8 mouse cellular contexts compared by ENCODE assay signal in genomic region chr9:20740407-20740806, GRCm38 (mm10). TPM values are rescaled to one million over a fixed set of nuclear protein-coding genes. Genes with fewer than 3 reads are reported as not detected.
A peak's percentile ranks its signal among the peaks of the same experiment; 100 is the strongest.
DNase-seq lines count a peak whose midpoint lies in the region; ATAC-seq and TF ChIP-seq lines count a peak whose summit lies in the region.

No protein-coding gene starts in this region.

- no peaks in the 10 kb centered on the region for H3K9me3 ChIP-seq in embryonic facial prominence, embryonic 13.5 days
- no peaks in the 10 kb centered on the region; the same call in 1 of the 2 replicates for H3K9me3 ChIP-seq in limb, embryonic 12.5 days
- no peaks in the 10 kb centered on the region for H3K9me3 ChIP-seq in midbrain, postnatal 0 days (ENCODE audit: low read length)

- H3K9ac ChIP-seq in embryonic facial prominence, embryonic 13.5 days: no peak overlapping the region
- H3K9ac ChIP-seq in limb, embryonic 12.5 days (replicated peaks): no peak overlapping the region
- H3K9ac ChIP-seq in midbrain, postnatal 0 days (replicated peaks; ENCODE audit: low read length, poor library complexity, severe bottlenecking): no peak overlapping the region

- no peaks in the 10 kb centered on the region for H3K36me3 ChIP-seq in embryonic facial prominence, embryonic 13.5 days
- no peaks in the 10 kb centered on the region for H3K36me3 ChIP-seq in limb, embryonic 12.5 days
- H3K36me3 ChIP-seq in midbrain, postnatal 0 days (ENCODE audit: insufficient read depth, low read length): no peaks in the 10 kb centered on the region; the same call in 1 of the 2 replicates

- peaks cover 15% of the 10 kb centered on the region for H3K4me1 ChIP-seq in embryonic facial prominence, embryonic 13.5 days
- H3K4me1 ChIP-seq in limb, embryonic 12.5 days (replicated peaks): peaks cover 5% of the 10 kb centered on the region; the same call in 1 of the 2 replicates
- no peaks in the 10 kb centered on the region for H3K4me1 ChIP-seq in midbrain, postnatal 0 days (ENCODE audit: insufficient read depth, low read length)

- peaks cover 32% of the 10 kb centered on the region for H3K27me3 ChIP-seq in embryonic facial prominence, embryonic 13.5 days
- peaks cover 49% of the 10 kb centered on the region for H3K27me3 ChIP-seq in limb, embryonic 12.5 days
- H3K27me3 ChIP-seq in midbrain, postnatal 0 days (ENCODE audit: insufficient read depth, low read length): no peaks in the 10 kb centered on the region

- WGBS in embryonic facial prominence, embryonic 13.5 days: 3% methylated on average over 12 of the region's 12 CpGs
- 3% methylated on average over 12 of the region's 12 CpGs for WGBS in limb, embryonic 12.5 days
- 2% methylated on average over 12 of the region's 12 CpGs for WGBS in midbrain, postnatal 0 days

- peak; percentile 59 for ATAC-seq in embryonic facial prominence, embryonic 13.5 days (ENCODE audit: insufficient number of reproducible peaks, insufficient read depth, low FRiP score, low TSS enrichment, low read depth)
- ATAC-seq in limb, embryonic 12.5 days (ENCODE audit: insufficient number of reproducible peaks, insufficient read depth, low FRiP score, low TSS enrichment, low read depth): peak; percentile 69; the same call in 1 of the 2 replicates
- ATAC-seq in midbrain, postnatal 0 days (ENCODE audit: low FRiP score): peak; percentile 53

- H3K4me2 ChIP-seq in embryonic facial prominence, embryonic 13.5 days: peak overlapping the region; percentile 53
- peak overlapping the region; percentile 42 for H3K4me2 ChIP-seq in limb, embryonic 12.5 days
- H3K4me2 ChIP-seq in midbrain, postnatal 0 days (ENCODE audit: low read depth, low read length, poor library complexity, severe bottlenecking): no peak overlapping the region

- peak; percentile 95 for TF ChIP-seq CTCF in midbrain, postnatal 0 days (IDR thresholded peaks at IDR 0.05)

- peak overlapping the region; percentile 26 for H3K4me3 ChIP-seq in embryonic facial prominence, embryonic 13.5 days
- H3K4me3 ChIP-seq in limb, embryonic 12.5 days (replicated peaks): 0 out of 2 replicates have a peak overlapping the region, but pooled peaks have one; percentile 3
- no peak overlapping the region for H3K4me3 ChIP-seq in midbrain, postnatal 0 days (ENCODE audit: low read depth, low read length)

- DNase-seq in 416B (ENCODE audit: low read depth): peak; percentile 82
- DNase-seq in adrenal gland, postnatal 25 days: peak; percentile 83
- DNase-seq in heart, adult 18-20 months: peak; percentile 82 to 92
- peak; percentile 77 to 87 for DNase-seq in kidney, adult 8-10 months
- DNase-seq in midbrain, postnatal 0 days (ENCODE audit: low spot score): peak; percentile 82
- peak; percentile 64 to 81 for DNase-seq in spleen, postnatal 10 days (ENCODE audit: low spot score in 2 of 2)

- no peak overlapping the region for H3K27ac ChIP-seq in embryonic facial prominence, embryonic 13.5 days
- no peak overlapping the region for H3K27ac ChIP-seq in limb, embryonic 12.5 days
- no peak overlapping the region for H3K27ac ChIP-seq in midbrain, postnatal 0 days (ENCODE audit: low read depth, low read length)

RNA-seq across cellular contexts. Expression of gene Olfm2, which starts 5.7 kb away (rescaled TPM):
- 0.46 and 0.52 TPM in 2 replicates for total RNA-seq in adrenal gland, postnatal 25 days (2021)
- polyA plus RNA-seq in embryonic facial prominence, embryonic 13.5 days (2015; fragmentation: Nextera tagmentation; extraction: Ambion mirVana): 15.9 and 16.3 TPM in 2 replicates
- total RNA-seq in heart, adult 18-20 months (2021): under 1 TPM in 1 of 2 experiments, not detected in 1; 0.31 TPM
- 2.9 and 3.3 TPM in 2 replicates for polyA plus RNA-seq in limb, embryonic 12.5 days (2016; fragmentation: Nextera tagmentation; extraction: Ambion mirVana)
- total RNA-seq in midbrain, postnatal 0 days (2014; rRNA removed): 301 and 342 TPM in 2 replicates
- 245 and 273 TPM in 2 replicates for polyA plus RNA-seq in midbrain, postnatal 0 days (2015; fragmentation: Nextera tagmentation; extraction: Ambion mirVana)

Comparison
In these comparisons a context has a peak if more than half of its experiments do, and no peak if none do; other contexts are left out.
1. RNA of gene Olfm2, which starts 5.7 kb away (total RNA-seq): 301 to 342 TPM in midbrain, postnatal 0 days; 0.46 to 0.52 TPM in adrenal gland, postnatal 25 days and 0.31 TPM in heart, adult 18-20 months; every median in the first group is over 100 times any median in the second.
2. Peak in every context shown above with its lines, with median percentiles within 50 percentile points of each other: DNase-seq and ATAC-seq.